Mouse (Mus musculus) liver, embryonic 13.5 days (tissue): Measurements from ENCODE around the gene Lsm11. TPM values are rescaled to one million over a fixed set of nuclear protein-coding genes. Genes with fewer than 3 reads are reported as not detected.

Experiments
- ATAC-seq: fragments of 200-750 bp; cut with Nextera tagmentation; 2 replicates; pipeline ENCODE4 v1.8.0; 2017; ENCODE audit warnings: low read depth, mild to moderate bottlenecking, moderate number of reproducible peaks, moderate library complexity
- DNase-seq: peaks from one replicate; pipeline ENCODE4 v3.0.0; 2022
- H3K27ac ChIP-seq: fragments of 300-500 bp; sonication (generic); 2 replicates; pipeline ENCODE4 v1.5.1; 2015; ENCODE audit warnings: moderate library complexity, mild to moderate bottlenecking, inconsistent platforms
- H3K27me3 ChIP-seq: fragments of 300-500 bp; sonication (generic); 2 replicates; pipeline ENCODE4 v1.6.1; 2015; ENCODE audit warnings: mild to moderate bottlenecking, inconsistent platforms
- H3K36me3 ChIP-seq: fragments of 300-500 bp; sonication (generic); 2 replicates; pipeline ENCODE4 v1.6.1; 2015; ENCODE audit warnings: mild to moderate bottlenecking, inconsistent platforms
- H3K4me1 ChIP-seq: fragments of 300-500 bp; sonication (generic); replicated peaks from 2 replicates; pipeline ENCODE4 v1.6.1; 2015; ENCODE audit warnings: inconsistent platforms
- H3K4me2 ChIP-seq: fragments of 300-500 bp; sonication (generic); 2 replicates; pipeline ENCODE4 v1.6.1; 2015; ENCODE audit warnings: inconsistent platforms, mild to moderate bottlenecking, moderate library complexity
- H3K4me3 ChIP-seq: fragments of 300-500 bp; sonication (generic); replicated peaks from 2 replicates; pipeline ENCODE4 v1.5.1; 2015; ENCODE audit warnings: mild to moderate bottlenecking, inconsistent platforms
- H3K9ac ChIP-seq: fragments of 300-500 bp; sonication (generic); 2 replicates; pipeline ENCODE4 v1.6.1; 2015; ENCODE audit warnings: mild to moderate bottlenecking, inconsistent platforms
- H3K9me3 ChIP-seq: fragments of 300-500 bp; sonication (generic); replicated peaks from 2 replicates; pipeline ENCODE4 v1.6.1; 2016; ENCODE audit warnings: inconsistent platforms
- WGBS: fragments of 180-500 bp; shearing (Covaris S2); methylation state at CpG from one replicate; pipeline ENCODE4 v1.1.7; 2015; ENCODE audit not compliant: insufficient replicate concordance; 5-methylcytosine and 5-hydroxymethylcytosine counted together
- polyA plus RNA-seq: library from polyadenylated mRNA; unstranded; fragments of >200 nt; fragmentation: Nextera tagmentation; extraction: Ambion mirVana; gene quantifications from 2 replicates; pipeline ENCODE4 v1.2.1, GENCODE M21; 2015

Lsm11 gene
- polyA plus RNA-seq, 1 experiment from 2014 or later = 3.6 TPM

DNA sequence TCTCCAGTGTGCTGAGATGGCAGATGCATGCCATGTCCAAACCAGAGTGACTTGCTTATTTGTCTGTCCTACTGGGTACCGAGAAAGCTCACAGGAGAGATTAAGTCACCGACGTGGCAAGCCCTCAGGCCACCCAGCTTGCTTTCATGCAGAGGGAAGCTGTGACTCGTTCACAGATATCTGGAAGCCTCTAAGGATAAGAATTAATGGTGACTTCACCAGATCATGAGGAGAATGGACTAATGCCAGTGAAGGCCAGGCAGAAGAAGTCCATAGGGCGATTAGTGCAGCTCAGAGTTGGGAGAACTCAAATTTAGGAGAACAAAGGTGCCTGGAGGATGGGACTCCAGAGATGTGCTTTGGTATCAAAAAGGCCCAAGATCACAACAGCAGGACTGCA lies 17.3 kb downstream of the Lsm11 start:
- 56% methylated on average over 5 of the region's 5 CpGs for WGBS
- H3K4me3 ChIP-seq = no peak overlapping the region
- no peaks in the 10 kb centered on the region for H3K9me3 ChIP-seq
- H3K27me3 ChIP-seq = peaks cover 6% of the 10 kb centered on the region; the same call in 1 of the 2 replicates
- no peak for DNase-seq
- H3K4me1 ChIP-seq = peaks cover 4% of the 10 kb centered on the region
- H3K4me2 ChIP-seq = no peak overlapping the region
- H3K27ac ChIP-seq = no peak overlapping the region
- no peak overlapping the region for H3K9ac ChIP-seq
- H3K36me3 ChIP-seq = peaks cover 11% of the 10 kb centered on the region
- no peak for ATAC-seq

DNA sequence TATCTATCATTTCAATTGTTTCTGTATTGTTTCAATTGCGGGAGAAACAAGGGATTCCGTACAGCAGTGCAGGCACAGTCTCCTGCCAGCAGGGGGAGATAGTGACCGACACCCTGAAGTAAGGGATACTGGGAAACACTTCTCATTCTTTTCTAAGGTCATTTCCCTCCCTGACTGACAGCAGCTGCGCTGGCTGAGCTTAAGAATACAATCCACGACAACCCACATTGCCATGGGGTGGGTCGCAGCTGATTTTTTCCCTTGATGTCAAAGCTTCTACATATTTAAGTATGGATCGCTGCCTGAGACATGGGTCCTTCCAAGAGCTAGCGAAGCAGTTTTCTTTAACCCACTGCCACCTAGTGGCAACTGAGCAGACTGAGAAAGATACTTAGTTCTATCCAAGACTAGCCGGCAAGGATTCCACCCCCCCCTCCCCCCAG lies 18.1 kb downstream of the Lsm11 start:
- Histone ChIP-seq H3K4me2 (peak overlapping the region; percentile 71), H3K9ac (peak overlapping the region; percentile 64), H3K36me3 (peaks cover 10% of the 10 kb centered on the region), H3K4me3 (peak overlapping the region; percentile 58), H3K27ac (no peak overlapping the region), H3K27me3 (peaks cover 8% of the 10 kb centered on the region; the same call in 1 of the 2 replicates), H3K4me1 (peaks cover 5% of the 10 kb centered on the region), H3K9me3 (no peaks in the 10 kb centered on the region)
- DNase-seq = peak; percentile 73
- WGBS = under 1% methylated on average over 9 of the region's 9 CpGs
- peak; percentile 79 for ATAC-seq

DNA sequence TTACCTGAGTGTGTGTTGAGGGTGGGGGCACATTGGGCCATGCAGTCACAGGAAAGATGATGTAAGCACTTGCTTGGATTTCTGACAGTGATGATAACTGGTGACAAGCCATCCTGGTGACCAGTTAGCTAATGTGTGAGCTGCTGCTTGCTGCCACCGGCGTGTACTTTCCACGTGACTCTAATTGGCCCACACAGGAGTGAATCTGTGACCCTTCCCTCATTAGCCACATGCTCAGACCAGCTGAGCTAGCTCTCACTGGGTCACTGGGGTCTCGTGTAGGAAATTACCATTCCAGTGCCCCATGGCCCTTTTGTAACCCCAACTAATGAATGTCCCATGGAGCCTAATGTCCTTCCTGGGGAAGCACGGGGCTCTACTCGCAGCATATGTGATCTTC lies 19.3 kb downstream of the Lsm11 start:
- no peak for DNase-seq
- WGBS = 67% methylated on average over 6 of the region's 6 CpGs
- Histone ChIP-seq H3K36me3 (peaks cover 5% of the 10 kb centered on the region; the same call in 1 of the 2 replicates), H3K4me1 (peaks cover 8% of the 10 kb centered on the region), H3K27ac (no peak overlapping the region), H3K9me3 (no peaks in the 10 kb centered on the region), H3K27me3 (peaks cover 8% of the 10 kb centered on the region; the same call in 1 of the 2 replicates), H3K9ac (no peak overlapping the region), H3K4me3 (no peak overlapping the region), H3K4me2 (no peak overlapping the region)
- no peak for ATAC-seq

- no peak for DNase-seq
- peaks cover 8% of the 10 kb centered on the region; the same call in 1 of the 2 replicates for H3K27me3 ChIP-seq
- 35% methylated on average over 10 of the region's 10 CpGs for WGBS
- peak; percentile 62 for ATAC-seq
- no peak overlapping the region for H3K9ac ChIP-seq
- no peak overlapping the region for H3K27ac ChIP-seq
- H3K4me3 ChIP-seq = no peak overlapping the region
- no peaks in the 10 kb centered on the region for H3K36me3 ChIP-seq
- 0 out of 2 replicates have a peak overlapping the region, but pooled peaks have one; percentile 13 for H3K4me2 ChIP-seq
- peaks cover 8% of the 10 kb centered on the region for H3K4me1 ChIP-seq
- no peaks in the 10 kb centered on the region for H3K9me3 ChIP-seq
Observed at GRCm38 (mm10) chr11:45921480-45921898, 23.2 kb downstream of the Lsm11 start.

DNA sequence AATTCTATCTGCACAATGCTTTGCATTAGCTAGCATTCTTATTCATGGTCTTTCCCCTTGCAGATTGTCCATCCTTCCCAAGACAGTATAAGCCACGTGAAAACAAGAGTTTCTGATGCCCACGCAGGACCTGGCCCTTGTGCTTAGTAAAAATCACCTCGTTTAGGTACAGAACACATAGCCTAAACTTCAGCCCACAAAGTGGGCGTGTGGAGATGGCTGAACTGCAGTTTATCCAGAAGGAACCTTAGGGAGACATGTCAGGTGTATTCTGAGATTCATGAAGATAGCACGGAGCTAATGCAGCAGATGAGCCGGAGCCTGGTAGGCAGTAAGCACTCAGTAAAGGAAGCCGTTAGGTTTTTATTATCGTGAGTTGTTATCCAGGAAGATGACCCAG lies 23.7 kb downstream of the Lsm11 start:
- Histone ChIP-seq H3K4me1 (peaks cover 4% of the 10 kb centered on the region; the same call in 1 of the 2 replicates), H3K27me3 (peaks cover 8% of the 10 kb centered on the region; the same call in 1 of the 2 replicates), H3K4me2 (0 out of 2 replicates have a peak overlapping the region, but pooled peaks have one; percentile 13), H3K27ac (no peak overlapping the region), H3K9me3 (no peaks in the 10 kb centered on the region), H3K36me3 (no peaks in the 10 kb centered on the region), H3K9ac (no peak overlapping the region), H3K4me3 (no peak overlapping the region)
- ATAC-seq = no peak
- WGBS = 54% methylated on average over 8 of the region's 8 CpGs
- DNase-seq = no peak

- H3K27me3 ChIP-seq = peaks cover 8% of the 10 kb centered on the region; the same call in 1 of the 2 replicates
- no peak overlapping the region for H3K9ac ChIP-seq
- H3K4me1 ChIP-seq = peaks cover 4% of the 10 kb centered on the region; the same call in 1 of the 2 replicates
- no peak overlapping the region for H3K27ac ChIP-seq
- ATAC-seq (no peak), DNase-seq (no peak)
- WGBS = 54% methylated on average over 4 of the region's 4 CpGs
- H3K4me3 ChIP-seq = no peak overlapping the region
- no peak overlapping the region for H3K4me2 ChIP-seq
- no peaks in the 10 kb centered on the region for H3K9me3 ChIP-seq
- no peaks in the 10 kb centered on the region for H3K36me3 ChIP-seq
Observed at GRCm38 (mm10) chr11:45918836-45919235, 25.9 kb downstream of the Lsm11 start.

- Histone ChIP-seq H3K27ac (no peak overlapping the region), H3K36me3 (no peaks in the 10 kb centered on the region), H3K9ac (no peak overlapping the region), H3K4me1 (peaks cover 4% of the 10 kb centered on the region; the same call in 1 of the 2 replicates), H3K4me2 (no peak overlapping the region), H3K4me3 (no peak overlapping the region), H3K9me3 (no peaks in the 10 kb centered on the region), H3K27me3 (peaks cover 7% of the 10 kb centered on the region; the same call in 1 of the 2 replicates)
- 79% methylated on average over 6 of the region's 6 CpGs for WGBS
- no peak for ATAC-seq
- DNase-seq = no peak
Observed at GRCm38 (mm10) chr11:45918018-45918417, 26.7 kb downstream of the Lsm11 start.

GRCm38 (mm10) chr11:45916196-45916595 lies 28.5 kb downstream of the Lsm11 start:
- DNase-seq (no peak), ATAC-seq (no peak)
- peaks cover 13% of the 10 kb centered on the region for H3K36me3 ChIP-seq
- H3K27ac ChIP-seq = no peak overlapping the region
- H3K9ac ChIP-seq = no peak overlapping the region
- H3K4me1 ChIP-seq = no peaks in the 10 kb centered on the region
- 84% methylated on average over 10 of the region's 10 CpGs for WGBS
- no peak overlapping the region for H3K4me2 ChIP-seq
- H3K27me3 ChIP-seq = no peaks in the 10 kb centered on the region
- H3K4me3 ChIP-seq = no peak overlapping the region
- no peaks in the 10 kb centered on the region for H3K9me3 ChIP-seq

DNA sequence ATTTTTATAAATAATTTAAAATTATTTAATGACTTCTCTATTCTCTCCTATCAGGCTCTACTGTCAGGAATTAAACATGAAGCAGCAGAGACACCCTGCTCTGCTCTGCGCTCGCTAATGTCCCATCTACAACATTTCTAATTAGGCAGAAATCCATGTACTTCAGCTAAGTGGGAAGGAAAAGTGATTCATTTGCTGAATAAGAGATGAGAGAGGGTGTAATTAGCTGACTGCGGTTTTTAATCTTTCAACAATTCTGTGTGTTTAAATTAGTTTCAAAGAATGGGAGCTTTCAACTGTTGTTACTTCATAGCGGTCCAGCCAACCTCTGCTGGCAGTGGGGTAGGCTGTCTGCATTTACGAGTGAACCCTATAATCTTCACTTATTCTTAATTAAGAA lies 34.0 kb downstream of the Lsm11 start:
- Histone ChIP-seq H3K27me3 (no peaks in the 10 kb centered on the region), H3K36me3 (peaks cover 64% of the 10 kb centered on the region), H3K4me1 (peaks cover 19% of the 10 kb centered on the region), H3K27ac (no peak overlapping the region), H3K9me3 (no peaks in the 10 kb centered on the region), H3K9ac (no peak overlapping the region), H3K4me3 (no peak overlapping the region), H3K4me2 (no peak overlapping the region)
- WGBS = 91% methylated on average over 5 of the region's 5 CpGs
- ATAC-seq (no peak), DNase-seq (no peak)

GRCm38 (mm10) chr11:45908894-45909293 lies 35.8 kb downstream of the Lsm11 start:
- DNase-seq (no peak), ATAC-seq (no peak)
- WGBS = 95% methylated on average over 7 of the region's 7 CpGs
- Histone ChIP-seq H3K4me2 (no peak overlapping the region), H3K4me1 (peaks cover 26% of the 10 kb centered on the region), H3K27me3 (no peaks in the 10 kb centered on the region), H3K36me3 (peaks cover 70% of the 10 kb centered on the region), H3K27ac (no peak overlapping the region), H3K9ac (no peak overlapping the region), H3K9me3 (no peaks in the 10 kb centered on the region), H3K4me3 (no peak overlapping the region)

- Histone ChIP-seq H3K4me2 (no peak overlapping the region), H3K27me3 (no peaks in the 10 kb centered on the region), H3K27ac (no peak overlapping the region), H3K4me1 (peaks cover 26% of the 10 kb centered on the region), H3K36me3 (peaks cover 78% of the 10 kb centered on the region), H3K4me3 (no peak overlapping the region), H3K9ac (no peak overlapping the region), H3K9me3 (no peaks in the 10 kb centered on the region)
- no peak for ATAC-seq
- DNase-seq = no peak
- WGBS = 81% methylated on average over 7 of the region's 7 CpGs
Observed at GRCm38 (mm10) chr11:45908070-45908469, 36.7 kb downstream of the Lsm11 start.

DNA sequence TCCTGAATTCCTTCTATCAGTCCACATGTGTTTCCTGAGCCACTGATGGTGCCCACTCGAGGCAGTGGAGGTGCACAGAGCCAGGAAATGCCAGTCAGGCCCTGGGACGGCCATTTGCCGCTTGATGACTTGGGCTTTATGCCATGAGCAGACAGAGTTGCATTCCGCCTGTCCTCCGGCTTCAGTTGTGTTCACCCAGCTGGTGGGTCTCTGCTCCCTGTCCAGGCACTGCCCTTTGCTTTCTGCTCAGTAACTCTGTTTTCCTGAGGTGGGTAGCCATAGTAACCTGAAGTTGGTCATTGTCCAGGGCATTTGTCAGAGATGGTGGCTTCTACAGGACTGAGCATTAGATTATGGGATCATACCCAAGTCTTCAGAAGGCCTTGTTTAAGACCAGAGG lies 37.4 kb downstream of the Lsm11 start:
- WGBS = 82% methylated on average over 5 of the region's 5 CpGs
- no peak overlapping the region for H3K4me3 ChIP-seq
- H3K4me2 ChIP-seq = no peak overlapping the region
- no peak for DNase-seq
- H3K36me3 ChIP-seq = peaks cover 84% of the 10 kb centered on the region
- no peaks in the 10 kb centered on the region for H3K9me3 ChIP-seq
- peak overlapping the region; percentile 58 for H3K27ac ChIP-seq
- peaks cover 26% of the 10 kb centered on the region for H3K4me1 ChIP-seq
- ATAC-seq = no peak
- H3K27me3 ChIP-seq = no peaks in the 10 kb centered on the region
- no peak overlapping the region for H3K9ac ChIP-seq
